Mouse (Mus musculus) midbrain, embryonic 10.5 days (tissue): ENCODE measurements at regions not wholly inside any gene's neighbourhood (a gene's known extent, or its start where the extent isn't known, plus 50 kb on each side); places are given as distances from the start of the nearest gene placed in this dataset.

Experiments
- DNase-seq: peaks from one replicate; pipeline ENCODE4 v3.0.0-alpha.2; 2017; ENCODE audit warnings: low spot score
- H3K27ac ChIP-seq: fragments of 300-500 bp; sonication (generic); replicated peaks from 2 replicates; pipeline ENCODE4 v1.5.1; 2016; ENCODE audit warnings: mild to moderate bottlenecking
- H3K27me3 ChIP-seq: fragments of 300-500 bp; sonication (generic); 2 replicates; pipeline ENCODE4 v1.6.1; 2016; ENCODE audit warnings: low read depth, mild to moderate bottlenecking; ENCODE audit not compliant: poor library complexity, severe bottlenecking
- H3K36me3 ChIP-seq: fragments of 300-500 bp; sonication (generic); 2 replicates; pipeline ENCODE4 v1.6.1; 2016; ENCODE audit warnings: mild to moderate bottlenecking, moderate library complexity
- H3K4me1 ChIP-seq: fragments of 300-500 bp; sonication (generic); 2 replicates; pipeline ENCODE4 v1.6.1; 2016
- H3K4me3 ChIP-seq: fragments of 300-500 bp; sonication (generic); 2 replicates; pipeline ENCODE4 v1.5.1; 2016; ENCODE audit warnings: mild to moderate bottlenecking, moderate library complexity
- H3K9me3 ChIP-seq: fragments of 300-500 bp; sonication (generic); replicated peaks from 2 replicates; pipeline ENCODE4 v1.6.1; 2016; ENCODE audit warnings: mild to moderate bottlenecking
- WGBS: fragments of 180-500 bp; shearing (Covaris S2); methylation state at CpG from one replicate; pipeline ENCODE4 v1.1.7; 2016; 5-methylcytosine and 5-hydroxymethylcytosine counted together

- H3K4me1 ChIP-seq, result peaks cover 7% of the 10 kb centered on the region
- H3K36me3 ChIP-seq, result no peaks in the 10 kb centered on the region
- H3K27ac ChIP-seq, result no peak overlapping the region
- no peaks in the 10 kb centered on the region for H3K9me3 ChIP-seq
- H3K4me3 ChIP-seq, result no peak overlapping the region
- 93% methylated on average over 5 of the region's 5 CpGs for WGBS
- H3K27me3 ChIP-seq, result no peaks in the 10 kb centered on the region
- no peak for DNase-seq
Measured at GRCm38 (mm10) chr12:25245251-25245650, 148.3 kb upstream of the Id2 start.

- Histone ChIP-seq H3K36me3 (no peaks in the 10 kb centered on the region), H3K4me3 (no peak overlapping the region), H3K9me3 (no peaks in the 10 kb centered on the region), H3K4me1 (peaks cover 13% of the 10 kb centered on the region), H3K27ac (no peak overlapping the region), H3K27me3 (no peaks in the 10 kb centered on the region)
- WGBS, result 98% methylated on average over 1 of the region's 1 CpGs
- DNase-seq, result no peak
Measured at GRCm38 (mm10) chr12:25244666-25245065, 147.7 kb upstream of the Id2 start.

GRCm38 (mm10) chr12:25243901-25244300 lies 147.0 kb upstream of the Id2 start:
- WGBS, result 80% methylated on average over 1 of the region's 1 CpGs
- no peak for DNase-seq
- H3K4me3 ChIP-seq, result no peak overlapping the region
- no peaks in the 10 kb centered on the region for H3K9me3 ChIP-seq
- no peak overlapping the region for H3K27ac ChIP-seq
- no peaks in the 10 kb centered on the region for H3K36me3 ChIP-seq
- peaks cover 10% of the 10 kb centered on the region for H3K4me1 ChIP-seq
- H3K27me3 ChIP-seq, result no peaks in the 10 kb centered on the region

- H3K27ac ChIP-seq, result no peak overlapping the region
- no peak for DNase-seq
- no peaks in the 10 kb centered on the region for H3K9me3 ChIP-seq
- H3K4me3 ChIP-seq, result no peak overlapping the region
- H3K27me3 ChIP-seq, result no peaks in the 10 kb centered on the region
- WGBS, result 87% methylated on average over 3 of the region's 3 CpGs
- H3K4me1 ChIP-seq, result 0 out of 2 replicates have a peak, but pooled peaks cover 6% of the 10 kb centered on the region
- H3K36me3 ChIP-seq, result no peaks in the 10 kb centered on the region
Measured at GRCm38 (mm10) chr12:25242369-25242768, 145.4 kb upstream of the Id2 start.

GRCm38 (mm10) chr12:25241675-25242074 lies 144.7 kb upstream of the Id2 start:
- Histone ChIP-seq H3K36me3 (no peaks in the 10 kb centered on the region), H3K9me3 (no peaks in the 10 kb centered on the region), H3K27ac (no peak overlapping the region), H3K27me3 (no peaks in the 10 kb centered on the region), H3K4me1 (0 out of 2 replicates have a peak, but pooled peaks cover 6% of the 10 kb centered on the region), H3K4me3 (no peak overlapping the region)
- 84% methylated on average over 3 of the region's 3 CpGs for WGBS
- no peak for DNase-seq

GRCm38 (mm10) chr12:25240796-25241195 lies 143.9 kb upstream of the Id2 start:
- Histone ChIP-seq H3K4me1 (0 out of 2 replicates have a peak, but pooled peaks cover 6% of the 10 kb centered on the region), H3K36me3 (no peaks in the 10 kb centered on the region), H3K4me3 (no peak overlapping the region), H3K9me3 (no peaks in the 10 kb centered on the region), H3K27me3 (no peaks in the 10 kb centered on the region), H3K27ac (no peak overlapping the region)
- no peak for DNase-seq
- WGBS, result 80% methylated on average over 3 of the region's 3 CpGs

- Histone ChIP-seq H3K36me3 (no peaks in the 10 kb centered on the region), H3K4me3 (no peak overlapping the region), H3K9me3 (no peaks in the 10 kb centered on the region), H3K4me1 (0 out of 2 replicates have a peak, but pooled peaks cover 6% of the 10 kb centered on the region), H3K27ac (peak overlapping the region; percentile 10), H3K27me3 (no peaks in the 10 kb centered on the region)
- WGBS, result 70% methylated on average over 12 of the region's 12 CpGs
- DNase-seq, result no peak
Measured at GRCm38 (mm10) chr12:25240142-25240541, 143.2 kb upstream of the Id2 start.

- DNase-seq, result no peak
- H3K4me3 ChIP-seq, result no peak overlapping the region
- no peaks in the 10 kb centered on the region for H3K36me3 ChIP-seq
- H3K27me3 ChIP-seq, result no peaks in the 10 kb centered on the region
- WGBS, result 77% methylated on average over 8 of the region's 8 CpGs
- H3K27ac ChIP-seq, result no peak overlapping the region
- H3K4me1 ChIP-seq, result peaks cover 9% of the 10 kb centered on the region; the same call in 1 of the 2 replicates
- H3K9me3 ChIP-seq, result no peaks in the 10 kb centered on the region
Measured at GRCm38 (mm10) chr12:25235071-25235470, 138.1 kb upstream of the Id2 start.

- Histone ChIP-seq H3K4me1 (peaks cover 5% of the 10 kb centered on the region; the same call in 1 of the 2 replicates), H3K27ac (no peak overlapping the region), H3K27me3 (no peaks in the 10 kb centered on the region), H3K4me3 (no peak overlapping the region), H3K9me3 (no peaks in the 10 kb centered on the region), H3K36me3 (no peaks in the 10 kb centered on the region)
- 82% methylated on average over 3 of the region's 3 CpGs for WGBS
- no peak for DNase-seq
Measured at GRCm38 (mm10) chr12:25234636-25235035, 137.7 kb upstream of the Id2 start.

GRCm38 (mm10) chr12:25233027-25233535 lies 136.1 kb upstream of the Id2 start:
- 76% methylated on average over 4 of the region's 4 CpGs for WGBS
- no peaks in the 10 kb centered on the region for H3K9me3 ChIP-seq
- H3K27ac ChIP-seq, result no peak overlapping the region
- H3K27me3 ChIP-seq, result no peaks in the 10 kb centered on the region
- peaks cover 5% of the 10 kb centered on the region; the same call in 1 of the 2 replicates for H3K4me1 ChIP-seq
- no peak for DNase-seq
- no peak overlapping the region for H3K4me3 ChIP-seq
- no peaks in the 10 kb centered on the region for H3K36me3 ChIP-seq

- Histone ChIP-seq H3K4me1 (peaks cover 5% of the 10 kb centered on the region; the same call in 1 of the 2 replicates), H3K4me3 (no peak overlapping the region), H3K36me3 (no peaks in the 10 kb centered on the region), H3K27me3 (no peaks in the 10 kb centered on the region), H3K9me3 (no peaks in the 10 kb centered on the region), H3K27ac (no peak overlapping the region)
- no peak for DNase-seq
- 79% methylated on average over 5 of the region's 5 CpGs for WGBS
Measured at GRCm38 (mm10) chr12:25232358-25233026, 135.6 kb upstream of the Id2 start.

- H3K9me3 ChIP-seq, result no peaks in the 10 kb centered on the region
- H3K27me3 ChIP-seq, result no peaks in the 10 kb centered on the region
- H3K36me3 ChIP-seq, result no peaks in the 10 kb centered on the region
- no peak for DNase-seq
- peaks cover 5% of the 10 kb centered on the region; the same call in 1 of the 2 replicates for H3K4me1 ChIP-seq
- WGBS, result 81% methylated on average over 2 of the region's 2 CpGs
- no peak overlapping the region for H3K4me3 ChIP-seq
- no peak overlapping the region for H3K27ac ChIP-seq
Measured at GRCm38 (mm10) chr12:25228708-25229107, 131.8 kb upstream of the Id2 start.

GRCm38 (mm10) chr12:25227736-25228135 lies 130.8 kb upstream of the Id2 start:
- peaks cover 5% of the 10 kb centered on the region; the same call in 1 of the 2 replicates for H3K4me1 ChIP-seq
- no peaks in the 10 kb centered on the region for H3K36me3 ChIP-seq
- no peak for DNase-seq
- WGBS, result 91% methylated on average over 4 of the region's 4 CpGs
- H3K27me3 ChIP-seq, result no peaks in the 10 kb centered on the region
- H3K27ac ChIP-seq, result no peak overlapping the region
- no peaks in the 10 kb centered on the region for H3K9me3 ChIP-seq
- no peak overlapping the region for H3K4me3 ChIP-seq
